Mouse (Mus musculus) T-helper 17 cell (primary cell): ENCODE results near the gene Hist1h2ab.

ENCODE experiments used
- in situ Hi-C, 2 experiments: fragments of 300-600 bp; cut with MboI, MseI; formaldehyde crosslinking; loops; 1 replicate in 1 of 2; 2 replicates in 1 of 2; pipeline ENCODE4 v1.15.1; 2025; ENCODE audit warnings: high pct_unique_total_duplicates in 2 of 2

Hist1h2ab gene

GRCm38 (mm10) chr13:23737091-23737490 is 13.8 kb upstream of the Hist1h2ab start:
- in situ Hi-C loops = loop anchor here in 1 of 2 experiments (5.0 kb wide), 2 partner anchors 35 to 110 kb away; no protein-coding TSS in a partner anchor

- in situ Hi-C loops = loop anchor here in 1 of 2 experiments (5.0 kb wide), 2 partner anchors 36 to 111 kb away; no protein-coding TSS in a partner anchor
Observed at GRCm38 (mm10) chr13:23738041-23738440, 12.9 kb upstream of the Hist1h2ab start.

GRCm38 (mm10) chr13:23738677-23739068 is 12.3 kb upstream of the Hist1h2ab start, which contains the start of gene Hist1h1c:
Gene Hist1h1c, plus strand, starts transcription at chr13:23738808.
- in situ Hi-C loops = loop anchor here in 1 of 2 experiments (5.0 kb wide), 2 partner anchors 36 to 111 kb away; no protein-coding TSS in a partner anchor

- in situ Hi-C loops = loop anchor here in 1 of 2 experiments (5.0 kb wide), 2 partner anchors 37 to 112 kb away; no protein-coding TSS in a partner anchor
Observed at GRCm38 (mm10) chr13:23739069-23739921, 11.6 kb upstream of the Hist1h2ab start.

GRCm38 (mm10) chr13:23739922-23740252 is 11.0 kb upstream of the Hist1h2ab start:
- in situ Hi-C loops = loop anchor here in 1 of 2 experiments (5.0 kb wide), 2 partner anchors 38 to 113 kb away; no protein-coding TSS in a partner anchor

GRCm38 (mm10) chr13:23740256-23740840 is 10.6 kb upstream of the Hist1h2ab start:
- in situ Hi-C loops = no loop called here

GRCm38 (mm10) chr13:23740910-23741309 is 10.0 kb upstream of the Hist1h2ab start:
- in situ Hi-C loops = no loop called here

GRCm38 (mm10) chr13:23742007-23742406 is 8.9 kb upstream of the Hist1h2ab start:
- in situ Hi-C loops = no loop called here

GRCm38 (mm10) chr13:23743215-23743614 is 7.7 kb upstream of the Hist1h2ab start:
- in situ Hi-C loops = no loop called here

GRCm38 (mm10) chr13:23743963-23744362 is 7.0 kb upstream of the Hist1h2ab start:
- in situ Hi-C loops = no loop called here

GRCm38 (mm10) chr13:23744421-23745380 is 6.2 kb upstream of the Hist1h2ab start:
- in situ Hi-C loops = loop anchor here (5.0 kb wide), 1 partner anchor 1707 kb away; the partner anchor contains the start of genes Hist1h2ah (in 2 of the 2) and Hist1h2bk (in 2 of the 2)

- in situ Hi-C loops = loop anchor here (5.0 kb wide), 1 partner anchor 1708 kb away; the partner anchor contains the start of genes Hist1h2ah (in 2 of the 2) and Hist1h2bk (in 2 of the 2)
Observed at GRCm38 (mm10) chr13:23745381-23746161, 5.4 kb upstream of the Hist1h2ab start, which contains the start of gene Hist1h3c. Gene Hist1h3c, minus strand, starts transcription at chr13:23745602.

GRCm38 (mm10) chr13:23746201-23747080 is 4.5 kb upstream of the Hist1h2ab start, which contains the start of gene Hist1h2bb:
Gene Hist1h2bb, plus strand, starts transcription at chr13:23746734.
- in situ Hi-C loops = loop anchor here (5.0 kb wide), 1 partner anchor 1709 kb away; the partner anchor contains the start of genes Hist1h2ah (in 2 of the 2) and Hist1h2bk (in 2 of the 2)

GRCm38 (mm10) chr13:23747081-23747891 is 3.6 kb upstream of the Hist1h2ab start:
- in situ Hi-C loops = loop anchor here (5.0 kb wide), 1 partner anchor 1710 kb away; the partner anchor contains the start of genes Hist1h2ah (in 2 of the 2) and Hist1h2bk (in 2 of the 2)

- in situ Hi-C loops = loop anchor here (5.0 kb wide), 1 partner anchor 1711 kb away; the partner anchor contains the start of genes Hist1h2ah (in 2 of the 2) and Hist1h2bk (in 2 of the 2)
Observed at GRCm38 (mm10) chr13:23747892-23748288, 3.0 kb upstream of the Hist1h2ab start.

- in situ Hi-C loops = loop anchor here (5.0 to 25.0 kb wide), 3 partner anchors 305 to 1962 kb away; partner anchors contain the start of genes Hist1h1b (in 2 of the 2), Hist1h2ah (in 2 of the 2), Hist1h2an (in 2 of the 2) and Hist1h2bk (in 2 of the 2)
Observed at GRCm38 (mm10) chr13:23749563-23750121, 1.3 kb upstream of the Hist1h2ab start.

GRCm38 (mm10) chr13:23751478-23751956 is 591 bp downstream of the Hist1h2ab start:
- in situ Hi-C loops = loop anchor here (10.0 to 25.0 kb wide), 2 partner anchors 307 to 1964 kb away; partner anchors contain the start of genes Hist1h1b (in 2 of the 2), Hist1h2an (in 2 of the 2), Hist1h2bp (in 2 of the 2) and Hist1h3i (in 2 of the 2)
